Mouse (Mus musculus) neural tube, embryonic 11.5 days (tissue): ENCODE data around the gene Pappa. TPM values are rescaled to one million over a fixed set of nuclear protein-coding genes. Genes with fewer than 3 reads are reported as not detected.
A peak's percentile ranks its signal among the peaks of the same experiment; 100 is the strongest.

Experiments used
- ATAC-seq: fragments of 200-750 bp; cut with Nextera tagmentation; 2 replicates; pipeline ENCODE4 v1.8.0; 2017; ENCODE audit warnings: moderate number of reproducible peaks, mild to moderate bottlenecking, moderate TSS enrichment, moderate library complexity; ENCODE audit not compliant: insufficient read depth, low FRiP score, low TSS enrichment
- DNase-seq: peaks from one replicate; pipeline ENCODE4 v3.0.0-alpha.2; 2015; ENCODE audit warnings: low spot score
- H3K27ac ChIP-seq: fragments of 300-500 bp; sonication (generic); 2 replicates; pipeline ENCODE4 v1.5.1; 2014; ENCODE audit warnings: low read depth, mild to moderate bottlenecking, low read length
- H3K27me3 ChIP-seq: fragments of 300-500 bp; sonication (generic); 2 replicates; pipeline ENCODE4 v1.6.1; 2014; ENCODE audit warnings: mild to moderate bottlenecking, low read length, mixed read lengths; ENCODE audit not compliant: control insufficient read depth, insufficient read depth
- H3K36me3 ChIP-seq: fragments of 300-500 bp; sonication (generic); 2 replicates; pipeline ENCODE4 v1.6.1; 2014; ENCODE audit warnings: mild to moderate bottlenecking, low read length, moderate library complexity, mixed read lengths; ENCODE audit not compliant: control insufficient read depth, insufficient read depth
- H3K4me1 ChIP-seq: fragments of 300-500 bp; sonication (generic); 2 replicates; pipeline ENCODE4 v1.6.1; 2014; ENCODE audit warnings: low read length, mixed read lengths; ENCODE audit not compliant: control insufficient read depth, insufficient read depth
- H3K4me2 ChIP-seq: fragments of 300-500 bp; sonication (generic); 2 replicates; pipeline ENCODE4 v1.6.1; 2014; ENCODE audit warnings: low read depth, mild to moderate bottlenecking, moderate library complexity
- H3K4me3 ChIP-seq: fragments of 300-500 bp; sonication (generic); 2 replicates; pipeline ENCODE4 v1.5.1; 2014; ENCODE audit warnings: low read depth, low read length
- H3K9ac ChIP-seq: fragments of 300-500 bp; sonication (generic); 2 replicates; pipeline ENCODE4 v1.6.1; 2014; ENCODE audit warnings: mild to moderate bottlenecking, low read length
- H3K9me3 ChIP-seq: fragments of 300-500 bp; sonication (generic); 2 replicates; pipeline ENCODE4 v1.6.1; 2016; ENCODE audit warnings: low read length; ENCODE audit not compliant: control insufficient read depth
- WGBS: fragments of 180-500 bp; shearing (Covaris S2); extraction: QIAGEN DNeasy Blood & Tissue Kit; methylation state at CpG from one replicate; pipeline ENCODE4 v1.1.7; 2014; 5-methylcytosine and 5-hydroxymethylcytosine counted together
- polyA plus RNA-seq: library from polyadenylated mRNA; unstranded; fragments of >200 nt; fragmentation: Nextera tagmentation; extraction: Ambion mirVana; gene quantifications from 2 replicates; pipeline ENCODE4 v1.2.1, GENCODE M21; 2014

The Pappa gene
- polyA plus RNA-seq, 1 experiment from 2014 or later: 0.78 TPM

GRCm38 (mm10) chr4:65125341-65126332, 1.7 kb downstream of the Pappa start:
- H3K27ac ChIP-seq: no peak overlapping the region
- peak overlapping the region; percentile 63 for H3K4me3 ChIP-seq
- under 1% methylated on average over 30 of the region's 30 CpGs for WGBS
- no peaks in the 10 kb centered on the region for H3K9me3 ChIP-seq
- DNase-seq (peak; percentile 59), ATAC-seq (peak; percentile 8; the same call in 1 of the 2 replicates)
- peak overlapping the region; percentile 23; the same call in 1 of the 2 replicates for H3K9ac ChIP-seq
- peaks cover 7% of the 10 kb centered on the region for H3K27me3 ChIP-seq
- H3K4me1 ChIP-seq: 0 out of 2 replicates have a peak, but pooled peaks cover 4% of the 10 kb centered on the region
- H3K36me3 ChIP-seq: no peaks in the 10 kb centered on the region
- H3K4me2 ChIP-seq: peak overlapping the region; percentile 83

DNA sequence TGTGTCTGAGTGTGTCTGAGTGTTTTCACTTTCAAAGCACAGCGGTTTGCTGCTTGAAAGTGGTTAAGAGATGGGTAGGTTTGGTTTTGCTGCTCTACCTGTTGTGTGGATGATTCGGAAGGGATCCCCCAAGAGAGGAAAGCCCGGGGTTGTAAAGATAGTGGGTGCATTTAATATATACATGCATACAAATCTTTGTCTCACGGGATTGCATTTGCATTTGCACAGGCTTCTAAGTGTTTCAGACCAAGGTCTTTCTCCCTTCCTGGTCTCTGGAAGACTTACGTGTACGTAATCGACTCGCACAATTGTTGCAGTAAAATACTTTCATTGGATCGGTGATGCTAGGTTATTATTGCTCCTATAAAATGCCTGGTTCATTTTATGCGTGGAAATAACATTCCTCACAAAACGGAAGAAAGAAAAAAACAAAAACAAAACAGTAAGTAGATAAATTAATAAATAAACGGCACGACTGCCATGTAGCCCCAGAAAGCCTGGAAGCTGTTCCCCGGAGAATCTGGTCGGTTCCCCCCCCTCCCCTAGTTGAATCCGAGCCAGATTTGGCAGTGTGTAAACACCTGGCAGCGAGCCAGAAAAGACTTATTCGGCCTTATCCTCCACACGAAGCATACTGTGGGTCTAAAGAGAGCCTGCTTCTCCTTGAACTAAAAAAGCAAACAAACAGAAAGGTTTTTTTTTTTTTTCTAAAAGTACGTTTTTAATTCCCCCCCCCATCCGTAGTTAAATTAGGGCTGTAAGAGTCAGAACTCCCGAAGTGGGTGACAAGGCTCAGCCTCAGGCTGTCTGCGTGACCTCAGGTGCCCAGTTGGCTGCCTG, 2.7 kb downstream of the Pappa start:
- no peaks in the 10 kb centered on the region for H3K9me3 ChIP-seq
- ATAC-seq (no peak), DNase-seq (peak; percentile 53)
- no peaks in the 10 kb centered on the region for H3K36me3 ChIP-seq
- no peak overlapping the region for H3K9ac ChIP-seq
- H3K4me1 ChIP-seq: 0 out of 2 replicates have a peak, but pooled peaks cover 4% of the 10 kb centered on the region
- 9% methylated on average over 23 of the region's 23 CpGs for WGBS
- peaks cover 7% of the 10 kb centered on the region for H3K27me3 ChIP-seq
- peak overlapping the region; percentile 83 for H3K4me2 ChIP-seq
- H3K27ac ChIP-seq: no peak overlapping the region
- H3K4me3 ChIP-seq: peak overlapping the region; percentile 63

DNA sequence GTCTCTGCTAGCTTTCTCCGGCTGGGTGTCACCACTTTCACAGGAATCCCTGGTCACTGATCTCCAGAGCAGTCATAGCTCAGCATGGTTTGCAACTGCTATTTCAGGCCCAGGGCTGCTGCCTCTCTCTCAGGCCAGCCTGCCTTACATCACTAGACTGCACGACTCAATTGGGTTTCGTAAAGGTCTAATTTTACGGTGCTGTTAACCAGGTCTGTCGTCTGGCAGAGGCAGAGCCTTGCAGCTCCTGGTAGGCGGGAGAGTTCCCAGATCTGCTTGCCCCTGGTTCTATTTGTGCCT, 3.3 kb downstream of the Pappa start:
- Histone ChIP-seq H3K27me3 (peaks cover 7% of the 10 kb centered on the region), H3K9ac (no peak overlapping the region), H3K9me3 (no peaks in the 10 kb centered on the region), H3K27ac (no peak overlapping the region), H3K36me3 (no peaks in the 10 kb centered on the region), H3K4me1 (0 out of 2 replicates have a peak, but pooled peaks cover 4% of the 10 kb centered on the region), H3K4me3 (no peak overlapping the region), H3K4me2 (peak overlapping the region; percentile 83; the same call in 1 of the 2 replicates)
- peak; percentile 31 for DNase-seq
- 13% methylated on average over 6 of the region's 6 CpGs for WGBS
- ATAC-seq: no peak

GRCm38 (mm10) chr4:65132657-65133056, 8.7 kb downstream of the Pappa start:
- Histone ChIP-seq H3K4me1 (no peaks in the 10 kb centered on the region), H3K9me3 (no peaks in the 10 kb centered on the region), H3K27me3 (no peaks in the 10 kb centered on the region), H3K36me3 (no peaks in the 10 kb centered on the region), H3K27ac (no peak overlapping the region), H3K9ac (no peak overlapping the region), H3K4me3 (no peak overlapping the region), H3K4me2 (no peak overlapping the region)
- WGBS: 73% methylated on average over 3 of the region's 3 CpGs
- DNase-seq (no peak), ATAC-seq (no peak)

GRCm38 (mm10) chr4:65134358-65134757, 10.4 kb downstream of the Pappa start:
- no peaks in the 10 kb centered on the region for H3K27me3 ChIP-seq

DNA sequence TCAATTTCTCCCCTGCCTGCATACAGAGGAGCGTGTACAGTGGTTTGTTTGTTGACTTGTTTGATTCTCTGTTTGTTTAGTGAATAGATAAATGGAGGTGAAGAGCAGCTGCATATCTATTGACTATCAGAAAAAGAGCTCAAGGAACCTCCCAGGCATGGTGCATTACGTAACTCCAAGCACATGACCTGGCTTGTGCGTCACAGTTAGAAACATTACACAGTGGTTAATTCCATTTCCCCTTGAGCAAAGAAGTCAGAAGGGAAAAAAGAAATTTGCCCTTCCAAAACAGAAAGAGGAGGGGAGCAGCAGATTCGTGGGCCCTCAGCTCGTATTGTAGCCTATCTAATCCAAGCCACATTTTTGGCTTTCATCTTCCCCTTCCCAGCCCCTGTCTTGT, 11.1 kb downstream of the Pappa start:
- Histone ChIP-seq H3K36me3 (no peaks in the 10 kb centered on the region), H3K9ac (no peak overlapping the region), H3K4me3 (no peak overlapping the region), H3K4me2 (no peak overlapping the region), H3K27ac (no peak overlapping the region), H3K4me1 (no peaks in the 10 kb centered on the region), H3K9me3 (no peaks in the 10 kb centered on the region), H3K27me3 (no peaks in the 10 kb centered on the region)
- no peak for DNase-seq
- 81% methylated on average over 5 of the region's 5 CpGs for WGBS
- no peak for ATAC-seq

More at GRCm38 (mm10) chr4:65134358-65134757, 10.4 kb downstream of the Pappa start:
- Histone ChIP-seq H3K4me3 (no peak overlapping the region), H3K9me3 (no peaks in the 10 kb centered on the region), H3K4me1 (no peaks in the 10 kb centered on the region), H3K4me2 (no peak overlapping the region), H3K36me3 (no peaks in the 10 kb centered on the region), H3K27ac (no peak overlapping the region), H3K9ac (no peak overlapping the region)
- ATAC-seq: no peak
- no peak for DNase-seq
- WGBS: 85% methylated on average over 5 of the region's 5 CpGs

- H3K4me1 ChIP-seq: no peaks in the 10 kb centered on the region
- H3K9ac ChIP-seq: no peak overlapping the region
- H3K9me3 ChIP-seq: no peaks in the 10 kb centered on the region
- H3K4me2 ChIP-seq: no peak overlapping the region
- H3K27ac ChIP-seq: no peak overlapping the region
- H3K36me3 ChIP-seq: no peaks in the 10 kb centered on the region
- H3K27me3 ChIP-seq: no peaks in the 10 kb centered on the region
- WGBS: 91% methylated on average over 3 of the region's 3 CpGs
- H3K4me3 ChIP-seq: no peak overlapping the region
- DNase-seq (no peak), ATAC-seq (no peak)
Observed at GRCm38 (mm10) chr4:65136541-65136940, 12.6 kb downstream of the Pappa start.

- Histone ChIP-seq H3K4me1 (no peaks in the 10 kb centered on the region), H3K27me3 (no peaks in the 10 kb centered on the region), H3K4me3 (no peak overlapping the region), H3K4me2 (no peak overlapping the region), H3K9ac (no peak overlapping the region), H3K36me3 (no peaks in the 10 kb centered on the region), H3K9me3 (no peaks in the 10 kb centered on the region), H3K27ac (no peak overlapping the region)
- DNase-seq: no peak
- 80% methylated on average over 1 of the region's 1 CpGs for whole genome bisulfite sequencing
- ATAC-seq: no peak
Observed at GRCm38 (mm10) chr4:65146936-65147335, 23.0 kb downstream of the Pappa start.
